Mouse (Mus musculus) monocyte, adult 5-6 weeks (primary cell): ENCODE results near the gene Dusp7. TPM values are rescaled to one million over a fixed set of nuclear protein-coding genes. Genes with fewer than 3 reads are reported as not detected.
A peak's percentile ranks its signal among the peaks of the same experiment; 100 is the strongest.

Experiments
- ATAC-seq: fragments of 153-309, 156-312 bp; replicated peaks from 2 replicates; pipeline ENCODE4 v1.8.0; 2017; ENCODE audit warnings: mild to moderate bottlenecking; ENCODE audit not compliant: low TSS enrichment, insufficient number of reproducible peaks, severe bottlenecking, poor library complexity, low FRiP score
- total RNA-seq: library from RNA; stranded (forward); fragments of 200-1000, 200-491, 200-594 nt; gene quantifications from 3 replicates; pipeline ENCODE4 v1.2.3, GENCODE M21; 2017

The Dusp7 gene
- total RNA-seq, 1 experiment from 2014 or later: 8.7 TPM

- ATAC-seq: no peak
Observed at GRCm38 (mm10) chr9:106349075-106349474, 19.4 kb upstream of the Dusp7 start.

- no peak for ATAC-seq
Observed at GRCm38 (mm10) chr9:106351178-106351577, 17.3 kb upstream of the Dusp7 start.

DNA sequence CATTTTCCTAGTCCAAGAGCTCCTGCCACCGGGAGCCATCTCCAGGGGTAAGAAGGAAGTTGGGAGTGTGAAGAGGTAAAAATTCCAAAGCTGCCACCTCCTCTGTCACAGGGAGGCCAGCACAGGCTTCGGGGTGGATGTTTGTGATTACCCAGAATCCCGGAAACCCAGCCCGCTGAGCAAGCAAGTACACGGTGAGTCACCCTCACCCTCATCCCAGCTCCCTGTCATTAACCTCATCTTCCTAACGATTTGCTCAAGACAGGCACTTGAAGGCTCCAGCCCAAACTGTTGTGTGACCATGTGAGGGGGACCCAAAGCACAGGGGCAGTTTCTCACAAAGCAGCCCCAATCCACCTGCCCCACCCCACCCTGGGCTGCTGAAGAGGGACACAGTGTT is 14.7 kb upstream of the Dusp7 start:
- ATAC-seq: no peak

GRCm38 (mm10) chr9:106354810-106355209 is 13.6 kb upstream of the Dusp7 start:
- no peak for ATAC-seq

- no peak for ATAC-seq
Observed at GRCm38 (mm10) chr9:106355217-106355974, 13.0 kb upstream of the Dusp7 start.

- ATAC-seq: no peak
Observed at GRCm38 (mm10) chr9:106355975-106356286, 12.5 kb upstream of the Dusp7 start.

DNA sequence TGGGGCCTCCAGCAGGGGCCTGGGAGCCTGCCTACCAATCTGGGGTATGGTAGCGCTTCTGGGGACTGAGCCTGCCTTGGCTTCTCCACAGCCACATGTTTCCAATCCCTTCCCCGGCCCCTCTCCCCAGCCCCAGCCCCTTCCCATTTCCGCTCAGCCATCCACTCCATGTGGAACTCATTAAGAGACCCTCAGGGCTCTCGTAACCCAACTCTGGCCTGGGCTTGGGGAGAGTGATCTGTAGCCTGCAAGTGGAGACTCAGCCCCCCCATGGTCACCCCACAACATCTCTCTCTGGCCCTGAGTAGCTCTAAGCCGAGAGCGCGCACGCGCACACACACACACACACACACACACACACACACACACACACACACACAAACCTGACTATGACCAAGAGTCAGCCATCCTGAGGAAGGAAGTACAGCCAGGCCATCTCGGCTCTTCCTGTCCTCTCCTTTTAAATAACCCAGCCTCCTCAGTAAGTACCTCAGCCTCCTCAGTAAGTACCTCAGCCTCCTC is 12.0 kb upstream of the Dusp7 start:
- ATAC-seq: no peak

DNA sequence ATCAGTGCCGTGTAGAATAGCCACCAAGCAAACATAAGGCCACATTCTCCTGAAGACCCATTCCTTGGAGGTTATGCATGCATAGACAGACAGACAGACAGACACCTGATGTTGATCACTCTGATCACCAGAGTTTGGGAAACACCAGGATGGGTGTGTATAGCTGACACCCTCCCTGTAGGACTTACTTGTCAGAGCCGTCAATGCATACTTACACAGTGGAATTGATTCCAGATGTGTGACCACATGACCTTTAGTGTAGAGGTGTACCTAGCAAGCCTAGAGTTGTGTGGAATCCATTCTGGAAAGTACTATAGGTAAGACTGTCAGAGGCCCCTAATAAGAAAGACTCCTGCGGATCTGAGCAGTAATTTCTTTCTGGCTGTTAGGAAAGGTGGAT is 11.3 kb upstream of the Dusp7 start:
- ATAC-seq: no peak

DNA sequence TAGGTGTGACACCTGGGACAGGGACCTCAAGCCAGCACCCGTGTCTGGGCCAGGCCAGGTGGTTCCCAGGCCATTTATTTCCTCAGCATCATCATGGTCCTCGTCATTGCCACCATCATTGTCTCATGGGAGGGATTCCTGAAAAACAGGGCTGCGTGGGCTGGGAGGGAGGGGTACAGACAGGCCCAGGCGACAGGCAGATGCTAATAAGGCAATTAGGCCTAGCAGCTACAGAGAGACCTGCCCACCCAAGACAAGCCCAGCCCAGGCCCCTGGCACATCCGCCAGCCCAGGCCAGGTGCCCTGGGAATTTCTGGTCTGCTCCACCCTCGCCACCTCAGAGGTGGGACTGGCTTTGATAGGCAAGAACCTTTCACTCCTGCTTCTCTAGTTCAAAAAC is 9.1 kb upstream of the Dusp7 start:
- no peak for ATAC-seq

- no peak for ATAC-seq
Observed at GRCm38 (mm10) chr9:106361140-106361539, 7.3 kb upstream of the Dusp7 start.

DNA sequence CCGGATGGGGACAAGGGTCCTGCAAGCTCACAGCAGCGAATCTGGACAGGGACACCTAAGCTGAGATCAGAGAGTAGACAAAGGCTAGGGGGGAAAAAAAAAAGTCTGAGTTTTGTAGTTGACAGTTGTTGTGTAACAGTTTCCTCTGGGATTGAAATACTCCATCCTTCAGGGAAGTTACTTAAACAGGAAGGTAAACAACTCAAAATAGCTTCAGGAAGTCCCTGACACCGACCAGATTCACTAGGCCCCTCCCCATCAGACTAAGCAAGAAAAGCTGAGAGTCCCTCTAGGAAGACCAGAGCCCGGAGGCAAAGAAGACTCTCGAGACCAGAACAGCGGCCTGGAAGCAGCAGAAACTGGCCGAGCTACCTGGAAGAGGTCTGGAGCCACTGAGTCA is 3.1 kb upstream of the Dusp7 start:
- no peak for ATAC-seq

DNA sequence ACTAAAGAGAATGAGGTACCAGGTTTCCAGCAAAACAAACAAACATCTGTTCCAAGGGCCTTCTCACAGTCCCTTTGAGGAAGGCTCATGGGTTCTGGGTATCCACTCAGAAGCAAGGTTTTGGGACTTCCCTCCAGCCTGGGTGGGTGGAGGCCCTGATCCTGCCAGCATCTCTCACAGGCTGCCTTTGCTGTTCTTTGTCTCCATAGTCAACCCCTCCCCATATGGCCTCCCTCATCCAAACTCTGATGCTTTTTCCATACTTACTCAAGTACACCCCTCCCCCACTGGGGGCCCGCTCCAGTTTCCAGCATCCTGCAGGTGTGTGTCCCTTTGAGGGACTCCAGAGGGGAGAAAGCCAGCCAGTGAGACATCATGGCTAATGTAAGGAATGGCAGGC is 2.2 kb upstream of the Dusp7 start:
- no peak for ATAC-seq

- ATAC-seq: no peak
Observed at GRCm38 (mm10) chr9:106367001-106367400, 1.4 kb upstream of the Dusp7 start.

- ATAC-seq: peak; percentile 90
Observed at GRCm38 (mm10) chr9:106367592-106368111, 780 bp upstream of the Dusp7 start.

GRCm38 (mm10) chr9:106368831-106369501 is 534 bp downstream of the Dusp7 start:
- no peak for ATAC-seq

GRCm38 (mm10) chr9:106369801-106370485 is 1.5 kb downstream of the Dusp7 start:
- ATAC-seq: no peak

- ATAC-seq: no peak
Observed at GRCm38 (mm10) chr9:106370620-106371383, 2.4 kb downstream of the Dusp7 start.

DNA sequence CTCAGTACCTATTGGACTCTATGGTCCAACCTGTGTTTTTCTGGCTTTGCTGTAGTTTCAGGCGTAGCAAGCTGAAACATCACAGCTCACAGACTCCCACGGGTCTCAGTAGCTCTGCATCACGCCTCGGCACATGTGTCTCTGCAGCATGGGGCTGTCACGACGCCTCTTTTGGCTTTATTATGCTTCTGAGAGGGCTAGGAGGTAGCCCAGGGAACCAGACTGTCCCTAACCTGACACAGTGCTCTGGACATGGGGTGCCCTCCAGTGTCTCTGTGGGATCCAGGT is 2.9 kb downstream of the Dusp7 start:
- no peak for ATAC-seq

GRCm38 (mm10) chr9:106371776-106372175 is 3.3 kb downstream of the Dusp7 start:
- ATAC-seq: peak; percentile 55
